Mouse (Mus musculus) midbrain, embryonic 13.5 days (tissue): ENCODE data around the gene Rps15. TPM values are rescaled to one million over a fixed set of nuclear protein-coding genes. Genes with fewer than 3 reads are reported as not detected.

Experiments
- ATAC-seq: fragments of 200-750 bp; cut with Nextera tagmentation; 2 replicates; pipeline ENCODE4 v1.8.0; 2017; ENCODE audit warnings: mild to moderate bottlenecking, moderate TSS enrichment, moderate library complexity
- H3K27ac ChIP-seq: fragments of 300-500 bp; sonication (generic); 2 replicates; pipeline ENCODE4 v1.5.1; 2015; ENCODE audit warnings: inconsistent platforms, mild to moderate bottlenecking, moderate library complexity
- H3K27me3 ChIP-seq: fragments of 300-500 bp; sonication (generic); 2 replicates; pipeline ENCODE4 v1.6.1; 2015; ENCODE audit warnings: mild to moderate bottlenecking, inconsistent platforms
- H3K36me3 ChIP-seq: fragments of 300-500 bp; sonication (generic); 2 replicates; pipeline ENCODE4 v1.6.1; 2015; ENCODE audit warnings: mild to moderate bottlenecking, inconsistent platforms
- H3K4me1 ChIP-seq: fragments of 300-500 bp; sonication (generic); replicated peaks from 2 replicates; pipeline ENCODE4 v1.6.1; 2015; ENCODE audit warnings: inconsistent platforms
- H3K4me2 ChIP-seq: fragments of 300-500 bp; sonication (generic); replicated peaks from 2 replicates; pipeline ENCODE4 v1.6.1; 2015; ENCODE audit warnings: moderate library complexity, mild to moderate bottlenecking, inconsistent platforms
- H3K4me3 ChIP-seq: fragments of 300-500 bp; sonication (generic); replicated peaks from 2 replicates; pipeline ENCODE4 v1.5.1; 2015; ENCODE audit warnings: mild to moderate bottlenecking, inconsistent platforms
- H3K9ac ChIP-seq: fragments of 300-500 bp; sonication (generic); replicated peaks from 2 replicates; pipeline ENCODE4 v1.6.1; 2015; ENCODE audit warnings: mild to moderate bottlenecking, inconsistent platforms
- H3K9me3 ChIP-seq: fragments of 300-500 bp; sonication (generic); 2 replicates; pipeline ENCODE4 v1.6.1; 2016; ENCODE audit warnings: mild to moderate bottlenecking, inconsistent platforms
- WGBS: fragments of 180-500 bp; shearing (Covaris S2); methylation state at CpG from one replicate; pipeline ENCODE4 v1.1.7; 2015; 5-methylcytosine and 5-hydroxymethylcytosine counted together
- polyA plus RNA-seq: library from polyadenylated mRNA; unstranded; fragments of >200 nt; fragmentation: Nextera tagmentation; extraction: Ambion mirVana; gene quantifications from 2 replicates; pipeline ENCODE4 v1.2.1, GENCODE M21; 2015

Gene Rps15
- polyA plus RNA-seq, 1 experiment from 2014 or later, result 631 TPM

GRCm38 (mm10) chr10:80253551-80253950 is 38.7 kb upstream of the Rps15 start:
- Histone ChIP-seq H3K4me3 (no peak overlapping the region), H3K9ac (no peak overlapping the region), H3K27ac (no peak overlapping the region), H3K4me1 (peaks cover 27% of the 10 kb centered on the region), H3K9me3 (no peaks in the 10 kb centered on the region), H3K4me2 (no peak overlapping the region), H3K27me3 (no peaks in the 10 kb centered on the region), H3K36me3 (peaks cover 52% of the 10 kb centered on the region)
- WGBS, result 90% methylated on average over 6 of the region's 6 CpGs
- ATAC-seq, result no peak

- H3K9ac ChIP-seq, result no peak overlapping the region
- 94% methylated on average over 26 of the region's 26 CpGs for WGBS
- H3K36me3 ChIP-seq, result peaks cover 61% of the 10 kb centered on the region
- H3K27me3 ChIP-seq, result no peaks in the 10 kb centered on the region
- no peak overlapping the region for H3K27ac ChIP-seq
- peaks cover 37% of the 10 kb centered on the region for H3K4me1 ChIP-seq
- no peak overlapping the region for H3K4me3 ChIP-seq
- H3K9me3 ChIP-seq, result no peaks in the 10 kb centered on the region
- no peak overlapping the region for H3K4me2 ChIP-seq
- no peak for ATAC-seq
These were observed 37.6 kb upstream of the Rps15 start for GRCm38 (mm10) chr10:80254331-80255297.

- peaks cover 36% of the 10 kb centered on the region for H3K4me1 ChIP-seq
- no peaks in the 10 kb centered on the region for H3K9me3 ChIP-seq
- peak overlapping the region; percentile 29 for H3K9ac ChIP-seq
- WGBS, result 81% methylated on average over 5 of the region's 5 CpGs
- no peaks in the 10 kb centered on the region for H3K27me3 ChIP-seq
- peaks cover 61% of the 10 kb centered on the region for H3K36me3 ChIP-seq
- no peak overlapping the region for H3K4me3 ChIP-seq
- no peak overlapping the region; the same call in 1 of the 2 replicates for H3K4me2 ChIP-seq
- H3K27ac ChIP-seq, result peak overlapping the region; percentile 15; the same call in 1 of the 2 replicates
- no peak for ATAC-seq
These were observed 36.2 kb upstream of the Rps15 start for GRCm38 (mm10) chr10:80255881-80256535.

GRCm38 (mm10) chr10:80257936-80258335 is 34.3 kb upstream of the Rps15 start:
- no peak overlapping the region for H3K27ac ChIP-seq
- no peak for ATAC-seq
- 94% methylated on average over 2 of the region's 2 CpGs for WGBS
- no peak overlapping the region for H3K9ac ChIP-seq
- peaks cover 46% of the 10 kb centered on the region for H3K4me1 ChIP-seq
- H3K4me3 ChIP-seq, result no peak overlapping the region
- H3K27me3 ChIP-seq, result no peaks in the 10 kb centered on the region
- peaks cover 61% of the 10 kb centered on the region for H3K36me3 ChIP-seq
- H3K9me3 ChIP-seq, result no peaks in the 10 kb centered on the region
- H3K4me2 ChIP-seq, result no peak overlapping the region

- Histone ChIP-seq H3K4me2 (0 out of 2 replicates have a peak overlapping the region, but pooled peaks have one; percentile 68), H3K27me3 (no peaks in the 10 kb centered on the region), H3K4me1 (peaks cover 46% of the 10 kb centered on the region), H3K27ac (no peak overlapping the region), H3K4me3 (no peak overlapping the region), H3K9me3 (no peaks in the 10 kb centered on the region), H3K36me3 (peaks cover 53% of the 10 kb centered on the region), H3K9ac (no peak overlapping the region)
- ATAC-seq, result no peak
- WGBS, result 89% methylated on average over 14 of the region's 14 CpGs
These were observed 33.3 kb upstream of the Rps15 start for GRCm38 (mm10) chr10:80258752-80259462.

- no peaks in the 10 kb centered on the region for H3K27me3 ChIP-seq
These were observed 32.8 kb upstream of the Rps15 start for GRCm38 (mm10) chr10:80259463-80259805.

GRCm38 (mm10) chr10:80259861-80260641 is 32.2 kb upstream of the Rps15 start:
- Histone ChIP-seq H3K36me3 (peaks cover 41% of the 10 kb centered on the region), H3K27ac (peak overlapping the region; percentile 85), H3K4me2 (peak overlapping the region; percentile 68), H3K4me1 (peaks cover 49% of the 10 kb centered on the region), H3K4me3 (peak overlapping the region; percentile 41), H3K27me3 (no peaks in the 10 kb centered on the region), H3K9me3 (no peaks in the 10 kb centered on the region), H3K9ac (peak overlapping the region; percentile 66)
- no peak for ATAC-seq
- 6% methylated on average over 19 of the region's 19 CpGs for WGBS

More at GRCm38 (mm10) chr10:80259463-80259805, 32.8 kb upstream of the Rps15 start:
- peaks cover 49% of the 10 kb centered on the region for H3K4me1 ChIP-seq
- peak overlapping the region; percentile 66 for H3K9ac ChIP-seq
- 0 out of 2 replicates have a peak overlapping the region, but pooled peaks have one; percentile 85 for H3K27ac ChIP-seq
- peak overlapping the region; percentile 9; the same call in 1 of the 2 replicates for H3K4me3 ChIP-seq
- peak overlapping the region; percentile 68 for H3K4me2 ChIP-seq
- peaks cover 47% of the 10 kb centered on the region for H3K36me3 ChIP-seq
- ATAC-seq, result no peak
- WGBS, result 75% methylated on average over 6 of the region's 6 CpGs
- H3K9me3 ChIP-seq, result no peaks in the 10 kb centered on the region

- Histone ChIP-seq H3K9me3 (no peaks in the 10 kb centered on the region), H3K4me2 (peak within 1 kb of the TSS; percentile 68), H3K4me1 (peaks cover 52% of the 10 kb centered on the region), H3K27ac (peak within 1 kb of the TSS; percentile 85), H3K9ac (peak within 1 kb of the TSS; percentile 66), H3K4me3 (peak within 1 kb of the TSS; percentile 41), H3K27me3 (no peaks in the 10 kb centered on the region), H3K36me3 (peaks cover 33% of the 10 kb centered on the region)
- peak; percentile 80 for ATAC-seq
- under 1% methylated on average over 48 of the region's 49 CpGs for WGBS
These were observed 31.3 kb upstream of the Rps15 start, which contains the start of the genes Gamt and Dazap1 for GRCm38 (mm10) chr10:80260642-80261584. TSS of gene Gamt (minus strand) at chr10:80261012. TSS of gene Dazap1 (plus strand) at chr10:80261486.

GRCm38 (mm10) chr10:80261585-80261968 is 30.7 kb upstream of the Rps15 start:
- Histone ChIP-seq H3K4me3 (peak overlapping the region; percentile 41), H3K4me2 (peak overlapping the region; percentile 68), H3K4me1 (peaks cover 52% of the 10 kb centered on the region), H3K27me3 (no peaks in the 10 kb centered on the region), H3K9me3 (no peaks in the 10 kb centered on the region), H3K27ac (peak overlapping the region; percentile 85), H3K36me3 (peaks cover 26% of the 10 kb centered on the region), H3K9ac (peak overlapping the region; percentile 66)
- peak; percentile 28 for ATAC-seq
- WGBS, result 0% methylated on average over 14 of the region's 14 CpGs

- Histone ChIP-seq H3K36me3 (peaks cover 22% of the 10 kb centered on the region), H3K27ac (no peak overlapping the region), H3K27me3 (no peaks in the 10 kb centered on the region), H3K4me3 (no peak overlapping the region; the same call in 1 of the 2 replicates), H3K4me2 (no peak overlapping the region), H3K9me3 (no peaks in the 10 kb centered on the region), H3K9ac (no peak overlapping the region), H3K4me1 (peaks cover 57% of the 10 kb centered on the region)
- ATAC-seq, result no peak
- 70% methylated on average over 12 of the region's 12 CpGs for WGBS
These were observed 30.1 kb upstream of the Rps15 start for GRCm38 (mm10) chr10:80262169-80262568.
